Mouse (Mus musculus): ENCODE data around the gene Adam17. TPM values are rescaled to one million over a fixed set of nuclear protein-coding genes. Genes with fewer than 3 reads are reported as not detected.

The Adam17 gene
- polyA plus RNA-seq, 1 experiment from 2014 or later = 35.6 TPM

GRCm38 (mm10) chr12:21364624-21365435 is 8.6 kb downstream of the Adam17 start:
- no peak for ATAC-seq (replicated peaks; ENCODE audit: low FRiP score)
- Histone ChIP-seq H3K4me3 (ENCODE audit: low read depth, low read length) (no peak overlapping the region), H3K27me3 (replicated peaks; ENCODE audit: control insufficient read depth, insufficient read depth, low read length) (no peaks in the 10 kb centered on the region), H3K36me3 (ENCODE audit: control insufficient read depth, insufficient read depth, low read length) (peaks cover 8% of the 10 kb centered on the region), H3K9me3 (ENCODE audit: control insufficient read depth, low read length) (no peaks in the 10 kb centered on the region), H3K27ac (ENCODE audit: low read depth, low read length) (no peak overlapping the region), H3K9ac (ENCODE audit: low read depth, low read length) (no peak overlapping the region), H3K4me1 (replicated peaks; ENCODE audit: control insufficient read depth, insufficient read depth, low read length) (0 out of 2 replicates have a peak, but pooled peaks cover 4% of the 10 kb centered on the region), H3K4me2 (no peak overlapping the region)
- DNase-seq (ENCODE audit: low spot score) = no peak
- WGBS = 70% methylated on average over 10 of the region's 10 CpGs

GRCm38 (mm10) chr12:21363195-21363594 is 10.2 kb downstream of the Adam17 start:
- DNase-seq (ENCODE audit: low spot score) (no peak), ATAC-seq (replicated peaks; ENCODE audit: low FRiP score) (no peak)
- Histone ChIP-seq H3K36me3 (ENCODE audit: control insufficient read depth, insufficient read depth, low read length) (peaks cover 8% of the 10 kb centered on the region), H3K9me3 (ENCODE audit: control insufficient read depth, low read length) (no peaks in the 10 kb centered on the region), H3K4me1 (replicated peaks; ENCODE audit: control insufficient read depth, insufficient read depth, low read length) (0 out of 2 replicates have a peak, but pooled peaks cover 4% of the 10 kb centered on the region), H3K27me3 (replicated peaks; ENCODE audit: control insufficient read depth, insufficient read depth, low read length) (no peaks in the 10 kb centered on the region), H3K4me2 (no peak overlapping the region), H3K27ac (ENCODE audit: low read depth, low read length) (no peak overlapping the region), H3K9ac (ENCODE audit: low read depth, low read length) (no peak overlapping the region), H3K4me3 (ENCODE audit: low read depth, low read length) (no peak overlapping the region)
- WGBS = 94% methylated on average over 3 of the region's 3 CpGs

GRCm38 (mm10) chr12:21362686-21363085 is 10.7 kb downstream of the Adam17 start:
- no peak for ATAC-seq (replicated peaks; ENCODE audit: low FRiP score)
- Histone ChIP-seq H3K9ac (ENCODE audit: low read depth, low read length) (no peak overlapping the region), H3K36me3 (ENCODE audit: control insufficient read depth, insufficient read depth, low read length) (peaks cover 8% of the 10 kb centered on the region), H3K4me3 (ENCODE audit: low read depth, low read length) (no peak overlapping the region), H3K4me1 (replicated peaks; ENCODE audit: control insufficient read depth, insufficient read depth, low read length) (0 out of 2 replicates have a peak, but pooled peaks cover 4% of the 10 kb centered on the region), H3K9me3 (ENCODE audit: control insufficient read depth, low read length) (no peaks in the 10 kb centered on the region), H3K27me3 (replicated peaks; ENCODE audit: control insufficient read depth, insufficient read depth, low read length) (no peaks in the 10 kb centered on the region), H3K4me2 (no peak overlapping the region), H3K27ac (ENCODE audit: low read depth, low read length) (no peak overlapping the region)
- 79% methylated on average over 2 of the region's 2 CpGs for WGBS
- DNase-seq (ENCODE audit: low spot score) = no peak

- H3K9me3 ChIP-seq (ENCODE audit: control insufficient read depth, low read length) = 0 out of 2 replicates have a peak, but pooled peaks cover 2% of the 10 kb centered on the region
- H3K36me3 ChIP-seq (ENCODE audit: control insufficient read depth, insufficient read depth, low read length) = peaks cover 35% of the 10 kb centered on the region
- no peak overlapping the region for H3K4me2 ChIP-seq
- no peak overlapping the region for H3K9ac ChIP-seq (ENCODE audit: low read depth, low read length)
- DNase-seq (ENCODE audit: low spot score) (no peak), ATAC-seq (replicated peaks; ENCODE audit: low FRiP score) (no peak)
- 95% methylated on average over 8 of the region's 8 CpGs for WGBS
- no peaks in the 10 kb centered on the region for H3K27me3 ChIP-seq (replicated peaks; ENCODE audit: control insufficient read depth, insufficient read depth, low read length)
- no peak overlapping the region for H3K27ac ChIP-seq (ENCODE audit: low read depth, low read length)
- H3K4me1 ChIP-seq (replicated peaks; ENCODE audit: control insufficient read depth, insufficient read depth, low read length) = no peaks in the 10 kb centered on the region
- no peak overlapping the region for H3K4me3 ChIP-seq (ENCODE audit: low read depth, low read length)
These were observed 19.8 kb downstream of the Adam17 start for GRCm38 (mm10) chr12:21353681-21354080.

- DNase-seq (ENCODE audit: low spot score) = no peak
- 88% methylated on average over 7 of the region's 7 CpGs for WGBS
- Histone ChIP-seq H3K27ac (ENCODE audit: low read depth, low read length) (no peak overlapping the region), H3K9me3 (ENCODE audit: control insufficient read depth, low read length) (0 out of 2 replicates have a peak, but pooled peaks cover 2% of the 10 kb centered on the region), H3K27me3 (replicated peaks; ENCODE audit: control insufficient read depth, insufficient read depth, low read length) (no peaks in the 10 kb centered on the region), H3K36me3 (ENCODE audit: control insufficient read depth, insufficient read depth, low read length) (peaks cover 40% of the 10 kb centered on the region), H3K4me1 (replicated peaks; ENCODE audit: control insufficient read depth, insufficient read depth, low read length) (no peaks in the 10 kb centered on the region), H3K9ac (ENCODE audit: low read depth, low read length) (no peak overlapping the region), H3K4me2 (no peak overlapping the region), H3K4me3 (ENCODE audit: low read depth, low read length) (no peak overlapping the region)
- no peak for ATAC-seq (replicated peaks; ENCODE audit: low FRiP score)
These were observed 23.1 kb downstream of the Adam17 start for GRCm38 (mm10) chr12:21350113-21350876.

GRCm38 (mm10) chr12:21346972-21347371 is 26.5 kb downstream of the Adam17 start:
- H3K4me1 ChIP-seq (replicated peaks; ENCODE audit: control insufficient read depth, insufficient read depth, low read length) = no peaks in the 10 kb centered on the region
- 88% methylated on average over 7 of the region's 7 CpGs for WGBS
- no peaks in the 10 kb centered on the region for H3K27me3 ChIP-seq (replicated peaks; ENCODE audit: control insufficient read depth, insufficient read depth, low read length)
- H3K36me3 ChIP-seq (ENCODE audit: control insufficient read depth, insufficient read depth, low read length) = peaks cover 21% of the 10 kb centered on the region
- no peak overlapping the region for H3K4me2 ChIP-seq
- no peak overlapping the region for H3K4me3 ChIP-seq (ENCODE audit: low read depth, low read length)
- H3K9me3 ChIP-seq (ENCODE audit: control insufficient read depth, low read length) = 0 out of 2 replicates have a peak, but pooled peaks cover 2% of the 10 kb centered on the region
- H3K27ac ChIP-seq (ENCODE audit: low read depth, low read length) = no peak overlapping the region
- no peak for DNase-seq (ENCODE audit: low spot score)
- H3K9ac ChIP-seq (ENCODE audit: low read depth, low read length) = no peak overlapping the region
- ATAC-seq (replicated peaks; ENCODE audit: low FRiP score) = no peak

GRCm38 (mm10) chr12:21340674-21341073 is 32.8 kb downstream of the Adam17 start:
- no peaks in the 10 kb centered on the region for H3K4me1 ChIP-seq (replicated peaks; ENCODE audit: control insufficient read depth, insufficient read depth, low read length)
- no peak overlapping the region for H3K4me2 ChIP-seq
- H3K27ac ChIP-seq (ENCODE audit: low read depth, low read length) = no peak overlapping the region
- H3K27me3 ChIP-seq (replicated peaks; ENCODE audit: control insufficient read depth, insufficient read depth, low read length) = no peaks in the 10 kb centered on the region
- ATAC-seq (replicated peaks; ENCODE audit: low FRiP score) (no peak), DNase-seq (ENCODE audit: low spot score) (no peak)
- no peak overlapping the region for H3K4me3 ChIP-seq (ENCODE audit: low read depth, low read length)
- 96% methylated on average over 5 of the region's 5 CpGs for WGBS
- H3K9me3 ChIP-seq (ENCODE audit: control insufficient read depth, low read length) = no peaks in the 10 kb centered on the region
- H3K9ac ChIP-seq (ENCODE audit: low read depth, low read length) = no peak overlapping the region
- H3K36me3 ChIP-seq (ENCODE audit: control insufficient read depth, insufficient read depth, low read length) = peaks cover 9% of the 10 kb centered on the region; the same call in 1 of the 2 replicates

- DNase-seq (ENCODE audit: low spot score) = no peak
- ATAC-seq (replicated peaks; ENCODE audit: low FRiP score) = no peak
- H3K36me3 ChIP-seq (ENCODE audit: control insufficient read depth, insufficient read depth, low read length) = peaks cover 12% of the 10 kb centered on the region; the same call in 1 of the 2 replicates
- no peaks in the 10 kb centered on the region for H3K4me1 ChIP-seq (replicated peaks; ENCODE audit: control insufficient read depth, insufficient read depth, low read length)
- H3K9me3 ChIP-seq (ENCODE audit: control insufficient read depth, low read length) = no peaks in the 10 kb centered on the region
- no peak overlapping the region for H3K27ac ChIP-seq (ENCODE audit: low read depth, low read length)
- H3K4me2 ChIP-seq = no peak overlapping the region
- no peak overlapping the region for H3K4me3 ChIP-seq (ENCODE audit: low read depth, low read length)
- no peaks in the 10 kb centered on the region for H3K27me3 ChIP-seq (replicated peaks; ENCODE audit: control insufficient read depth, insufficient read depth, low read length)
- WGBS = 93% methylated on average over 5 of the region's 5 CpGs
- no peak overlapping the region for H3K9ac ChIP-seq (ENCODE audit: low read depth, low read length)
These were observed 36.3 kb downstream of the Adam17 start for GRCm38 (mm10) chr12:21337171-21337570.
